Mouse (Mus musculus) forebrain, embryonic 12.5 days (tissue): ENCODE data around the gene Tmbim6. TPM values are rescaled to one million over a fixed set of nuclear protein-coding genes. Genes with fewer than 3 reads are reported as not detected.

Experiments used
- polyA plus RNA-seq: library from polyadenylated mRNA; unstranded; fragments of >200 nt; fragmentation: Nextera tagmentation; extraction: Ambion mirVana; gene quantifications from 2 replicates; pipeline ENCODE4 v1.2.1, GENCODE M21; 2016

Tmbim6 gene
- polyA plus RNA-seq, 1 experiment from 2014 or later = 252 TPM

Other genes starting within 250 kb of the Tmbim6 start
- 0.60 and 0.83 TPM in 2 replicates for gene Kcnh3, start 168.0 kb upstream of the Tmbim6 start, polyA plus RNA-seq
- gene Mcrs1, start 140.9 kb upstream of the Tmbim6 start, polyA plus RNA-seq = 185 and 188 TPM in 2 replicates
- gene Prpf40b, start 97.8 kb upstream of the Tmbim6 start, polyA plus RNA-seq = 86.9 and 88.2 TPM in 2 replicates
- gene Fam186b, start 97.0 kb upstream of the Tmbim6 start, polyA plus RNA-seq = 0.18 and 0.19 TPM in 2 replicates
- gene Fmnl3, start 22.4 kb upstream of the Tmbim6 start, polyA plus RNA-seq = 12.1 and 14.1 TPM in 2 replicates
- 11.8 and 12.0 TPM in 2 replicates for gene Nckap5l, start 64.9 kb downstream of the Tmbim6 start, polyA plus RNA-seq
- gene Bcdin3d, start 81.8 kb downstream of the Tmbim6 start, polyA plus RNA-seq = 21.5 and 25.0 TPM in 2 replicates
- gene Faim2, start 135.3 kb downstream of the Tmbim6 start, polyA plus RNA-seq = 1.6 and 1.9 TPM in 2 replicates
- gene Aqp2, start 186.2 kb downstream of the Tmbim6 start, polyA plus RNA-seq = not detected in 2 replicates
- 0.22 and 0.69 TPM in 2 replicates for gene Aqp5, start 197.9 kb downstream of the Tmbim6 start, polyA plus RNA-seq
- not detected in 2 replicates for gene Aqp6, start 208.5 kb downstream of the Tmbim6 start, polyA plus RNA-seq